Mouse (Mus musculus): ENCODE measurements at regions not wholly inside any gene's neighbourhood (a gene's known extent, or its start where the extent isn't known, plus 50 kb on each side); places are given as distances from the start of the nearest gene placed in this dataset.
A peak's percentile ranks its signal among the peaks of the same experiment; 100 is the strongest.

DNA sequence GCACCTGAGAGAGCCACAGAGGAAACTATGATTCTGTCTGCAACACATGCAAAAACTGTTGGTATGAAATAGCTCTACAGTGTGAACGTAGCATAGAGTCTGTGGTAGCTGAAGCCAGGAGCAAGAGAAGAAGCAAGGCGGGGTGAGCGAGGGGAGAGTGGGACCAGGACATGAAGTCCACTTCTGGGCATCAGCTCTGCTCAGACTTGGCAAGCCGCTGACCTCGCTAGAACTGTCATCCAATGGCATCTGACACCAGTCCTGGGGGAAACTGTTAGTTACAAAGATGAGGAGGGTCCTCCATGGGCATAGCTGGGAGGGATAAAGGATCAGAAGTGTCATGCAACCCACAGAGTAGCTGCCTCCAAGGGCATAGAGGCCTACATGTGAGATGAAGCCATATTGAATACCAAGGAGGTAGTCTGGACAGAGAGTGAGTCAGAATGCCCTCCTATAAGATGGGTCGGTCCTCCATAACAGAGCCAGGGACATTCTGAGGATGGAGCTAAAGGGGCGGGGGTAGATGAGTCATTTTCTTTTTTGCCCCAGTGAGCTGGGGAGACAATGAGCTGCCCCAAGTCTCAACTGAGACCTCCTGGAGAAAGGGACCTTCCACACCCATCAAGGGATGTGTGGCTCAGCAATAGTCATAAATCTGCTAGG, 102.0 kb downstream of the 1810010D01Rik start:
- DNase-seq (ENCODE audit: low spot score in 2 of 2), result no peak

DNA sequence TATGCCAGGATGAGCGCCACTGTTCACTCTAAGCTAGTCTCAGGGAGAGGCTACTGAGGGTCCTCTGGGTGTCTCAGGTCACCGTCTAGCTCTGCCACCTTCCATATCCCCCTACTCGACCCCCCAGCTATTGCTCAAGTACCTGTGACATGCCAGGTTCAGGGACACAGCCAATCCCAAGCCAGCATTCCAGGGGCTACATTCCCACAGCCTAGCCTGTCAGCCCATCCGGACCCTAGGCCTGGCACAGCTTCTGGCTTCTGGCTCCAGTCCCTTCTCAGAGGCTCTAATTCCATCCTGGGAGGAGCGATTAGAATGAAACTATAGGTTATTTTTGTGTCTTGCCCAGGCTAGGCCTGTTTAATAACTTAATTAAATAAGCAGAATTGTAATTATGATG, 105.2 kb downstream of the 1810010D01Rik start:
- no peak for DNase-seq (ENCODE audit: low spot score in 2 of 2)

DNA sequence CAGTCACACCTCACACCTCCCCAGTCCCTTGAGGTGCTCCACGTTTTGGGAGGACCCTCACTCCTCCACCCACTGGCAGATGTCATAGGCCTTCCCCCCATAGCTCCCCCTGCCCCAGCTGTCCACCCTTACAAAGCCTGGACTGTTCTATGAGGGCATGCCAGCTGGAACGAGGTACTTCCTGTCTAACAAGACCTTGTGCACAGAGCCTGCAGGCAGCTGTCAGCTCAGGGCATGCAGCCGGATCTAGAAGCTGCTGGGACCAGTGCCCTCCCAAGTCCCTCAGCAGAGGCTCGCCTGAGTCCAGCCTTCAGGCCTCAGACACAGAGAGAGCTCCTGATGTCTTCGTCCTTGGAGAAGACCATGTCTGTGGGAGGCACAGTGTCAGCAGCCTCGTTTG, 105.7 kb downstream of the 1810010D01Rik start:
- no peak for DNase-seq (ENCODE audit: low spot score in 2 of 2)

DNA sequence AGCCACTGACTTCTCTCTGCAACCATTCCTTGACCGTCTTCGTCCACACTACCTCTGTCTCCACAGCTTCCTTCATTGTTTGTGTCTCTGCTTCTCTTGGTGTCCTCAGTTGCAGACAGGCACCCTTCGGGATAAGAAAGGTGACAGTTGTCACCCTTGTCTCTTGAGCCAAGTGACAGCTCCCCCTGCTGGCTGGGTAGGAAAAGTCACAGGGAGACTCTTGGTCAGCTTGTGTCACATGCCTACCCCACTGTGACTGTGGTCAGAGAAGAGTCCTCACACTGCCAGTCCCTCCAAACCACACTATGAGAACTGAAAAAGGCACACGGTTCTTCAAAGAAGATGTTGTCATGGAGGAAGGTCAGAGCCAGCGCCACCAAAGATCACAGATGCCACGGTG, 109.6 kb downstream of the 1810010D01Rik start:
- DNase-seq (ENCODE audit: low spot score in 2 of 2), result peak; percentile 7 to 27

- DNase-seq (ENCODE audit: low spot score in 2 of 2), result no peak
Observed at GRCm38 (mm10) chr7:145094134-145094526, 113.8 kb downstream of the 1810010D01Rik start.

DNA sequence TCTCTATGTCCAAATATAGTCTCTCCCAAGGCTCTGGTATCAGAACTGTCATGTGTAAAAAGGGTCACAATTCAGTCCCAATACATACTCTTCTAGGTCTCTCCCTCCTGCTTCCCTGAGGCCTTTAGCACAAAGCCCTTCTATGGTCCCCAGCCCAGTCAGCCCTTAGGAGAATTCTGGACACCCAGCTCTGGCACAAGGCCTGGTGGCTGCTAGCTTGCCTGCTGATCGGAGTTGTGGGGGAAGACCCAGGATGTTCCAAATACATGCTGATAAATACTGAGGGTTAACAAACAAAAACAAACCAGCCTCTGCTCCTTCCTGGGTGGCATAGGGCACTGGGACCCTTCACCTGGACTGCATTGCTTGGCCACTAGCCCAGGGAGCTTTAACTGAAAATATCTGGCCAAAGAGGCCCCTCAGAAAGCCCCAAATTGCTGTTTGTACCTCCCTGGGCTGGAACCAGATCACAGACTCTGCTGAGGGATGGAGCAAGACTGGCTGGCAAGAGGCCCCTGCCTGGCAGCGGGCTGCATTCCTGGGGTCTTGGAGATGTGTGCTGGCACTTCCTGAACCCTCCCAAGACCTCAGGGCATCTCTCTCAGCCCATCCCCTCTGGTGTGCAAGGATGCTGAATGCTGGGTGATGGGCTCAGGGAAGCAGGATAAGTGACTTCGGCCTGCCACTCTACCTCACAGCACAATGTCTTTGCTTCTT, 114.3 kb downstream of the 1810010D01Rik start:
- DNase-seq (ENCODE audit: low spot score in 2 of 2), result no peak

DNA sequence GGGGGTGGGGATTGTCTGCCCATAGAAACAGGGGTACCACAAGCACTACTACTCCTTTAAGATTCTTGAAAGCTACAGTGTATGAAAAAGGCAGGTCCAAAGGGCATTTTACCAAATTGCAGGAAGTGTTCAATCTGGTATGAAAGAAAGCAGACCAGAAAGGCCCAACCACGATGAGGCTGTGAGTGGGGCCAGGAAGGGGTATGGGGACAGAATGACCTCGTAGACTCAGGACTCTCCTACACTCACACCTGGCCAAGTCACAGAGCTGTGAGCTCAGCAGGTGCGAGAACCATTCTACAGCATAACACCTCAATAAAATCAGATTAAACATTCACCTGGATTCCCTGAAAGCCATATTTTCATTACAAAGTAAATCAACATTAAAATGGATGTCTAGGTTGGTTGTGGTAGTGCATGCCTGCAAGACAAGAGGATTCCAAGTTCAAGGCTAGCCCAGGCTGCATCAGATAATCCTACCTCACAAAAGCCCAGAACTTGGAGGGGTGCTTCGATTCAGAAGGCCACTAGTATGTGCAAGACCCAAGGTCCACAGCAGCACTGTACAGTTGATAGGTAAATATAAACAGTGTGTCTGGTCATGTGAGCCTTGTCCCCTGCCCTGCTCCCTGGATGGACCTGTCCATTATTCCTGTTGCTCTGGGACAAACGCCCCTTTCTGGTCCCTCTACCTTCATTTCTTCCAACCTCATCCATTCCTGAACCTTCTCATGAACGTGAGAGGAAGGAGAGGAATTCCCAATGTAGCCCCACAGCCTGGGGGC, 115.3 kb downstream of the 1810010D01Rik start:
- DNase-seq (ENCODE audit: low spot score in 2 of 2), result no peak

GRCm38 (mm10) chr7:145090849-145091248, 117.1 kb downstream of the 1810010D01Rik start:
- DNase-seq (ENCODE audit: low spot score in 2 of 2), result no peak

DNA sequence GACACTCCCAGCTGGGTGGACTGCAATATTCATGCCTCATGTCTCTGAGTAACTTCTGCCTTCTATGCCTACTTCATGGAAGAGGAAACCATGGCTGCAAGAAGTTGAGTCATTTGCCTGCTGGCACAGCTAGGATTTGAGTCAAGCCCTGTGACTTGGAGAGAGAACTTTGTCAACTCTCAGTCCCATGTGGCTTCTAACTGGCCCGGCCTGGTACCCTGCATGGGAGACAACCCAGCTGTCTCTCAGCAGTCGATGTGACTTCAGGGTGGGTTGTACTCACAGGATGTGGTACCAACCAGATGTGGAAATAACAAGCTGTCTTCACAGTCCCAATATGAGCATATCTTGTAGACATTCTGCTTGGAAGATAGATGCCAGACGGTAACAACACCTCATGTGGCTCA, 118.6 kb downstream of the 1810010D01Rik start:
- no peak for DNase-seq (ENCODE audit: low spot score in 2 of 2)

GRCm38 (mm10) chr7:145088655-145089054, 119.3 kb downstream of the 1810010D01Rik start:
- no peak for DNase-seq (ENCODE audit: low spot score in 2 of 2)

- DNase-seq (ENCODE audit: low spot score in 2 of 2), result no peak
Observed at GRCm38 (mm10) chr7:145087790-145088189, 120.1 kb downstream of the 1810010D01Rik start.

DNA sequence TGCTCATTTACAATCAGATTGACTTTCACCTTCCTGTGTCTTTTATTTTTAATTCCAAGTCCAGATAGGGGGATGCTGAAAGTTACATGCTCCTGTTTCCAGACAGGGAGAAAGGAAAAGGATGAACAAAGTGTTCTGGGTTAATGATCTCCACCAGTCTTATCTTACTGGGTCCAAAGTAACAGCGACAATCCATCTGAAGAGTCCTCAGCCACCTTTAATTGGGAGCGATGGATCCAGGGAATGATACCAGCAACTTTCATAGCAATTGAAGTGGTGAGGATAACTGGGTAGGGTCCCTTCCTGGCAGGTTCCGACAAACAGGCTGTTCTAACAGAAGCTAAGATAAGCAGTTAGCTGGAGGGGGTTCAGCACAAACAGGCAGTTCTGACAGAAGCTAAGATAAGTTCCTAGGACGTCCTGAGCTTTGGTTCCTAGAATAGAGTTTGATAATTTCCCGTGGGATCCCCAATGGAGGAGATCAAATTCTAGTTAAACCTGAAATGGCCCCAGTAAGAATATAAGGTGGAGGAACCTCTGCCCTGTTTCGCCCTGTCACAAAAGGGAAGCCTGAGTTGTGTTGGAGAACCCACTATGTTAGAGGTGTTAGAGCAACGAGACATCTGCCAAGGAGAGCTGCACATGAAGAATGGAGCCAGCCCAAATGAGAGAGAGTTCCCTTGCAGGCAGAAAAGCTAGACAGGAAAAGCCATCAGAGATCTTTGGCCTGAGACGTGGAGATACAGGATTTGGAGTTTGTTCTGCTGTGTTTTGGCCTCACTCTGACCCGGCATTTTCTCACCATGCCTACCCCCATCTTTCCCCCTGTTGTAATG, 124.8 kb downstream of the 1810010D01Rik start:
- DNase-seq (ENCODE audit: low spot score in 2 of 2), result no peak

GRCm38 (mm10) chr7:145071996-145072790, 132.5 kb upstream of the Ccnd1 start:
- DNase-seq (ENCODE audit: low spot score in 2 of 2), result no peak

DNA sequence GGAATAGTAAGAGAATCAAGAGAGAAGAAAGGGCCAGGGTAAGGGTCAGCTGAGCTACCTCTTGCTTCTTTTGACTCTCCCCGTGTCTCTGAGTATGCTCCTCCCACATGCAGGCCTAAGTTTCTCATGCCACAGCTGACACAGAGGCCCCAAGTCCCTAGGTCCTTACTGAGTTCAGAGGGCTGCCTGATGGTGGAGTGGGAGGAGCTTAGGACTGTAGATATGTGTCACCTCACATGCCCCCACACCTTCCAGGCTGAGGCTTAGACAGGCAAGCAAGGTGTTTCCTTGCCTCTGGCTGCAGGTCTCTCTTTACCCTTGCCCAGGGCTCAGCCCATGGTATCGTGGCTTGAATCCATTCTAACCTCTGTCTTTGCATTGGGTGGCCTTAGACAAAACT, 131.8 kb upstream of the Ccnd1 start:
- no peak for DNase-seq (ENCODE audit: low spot score in 2 of 2)

DNA sequence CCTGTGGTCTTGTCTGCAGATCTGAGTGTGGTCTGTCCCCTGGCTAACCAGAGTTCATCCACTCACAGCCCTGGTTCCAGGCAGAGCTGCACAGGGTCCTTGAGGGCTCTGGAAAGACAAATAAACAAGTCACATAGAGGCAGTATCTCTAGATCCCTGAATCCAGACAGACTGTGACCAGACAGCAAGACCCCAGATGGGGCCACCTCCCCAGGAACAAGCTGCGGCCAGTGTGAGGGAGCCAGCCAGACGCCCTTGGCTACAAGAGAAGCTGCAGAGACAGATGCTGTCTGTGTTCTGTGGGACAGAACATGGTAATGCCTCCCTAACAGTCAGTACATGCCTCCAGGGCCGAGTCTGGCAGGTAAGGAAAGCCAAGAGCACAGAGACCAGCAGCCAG, 127.6 kb upstream of the Ccnd1 start:
- no peak for DNase-seq (ENCODE audit: low spot score in 2 of 2)

DNA sequence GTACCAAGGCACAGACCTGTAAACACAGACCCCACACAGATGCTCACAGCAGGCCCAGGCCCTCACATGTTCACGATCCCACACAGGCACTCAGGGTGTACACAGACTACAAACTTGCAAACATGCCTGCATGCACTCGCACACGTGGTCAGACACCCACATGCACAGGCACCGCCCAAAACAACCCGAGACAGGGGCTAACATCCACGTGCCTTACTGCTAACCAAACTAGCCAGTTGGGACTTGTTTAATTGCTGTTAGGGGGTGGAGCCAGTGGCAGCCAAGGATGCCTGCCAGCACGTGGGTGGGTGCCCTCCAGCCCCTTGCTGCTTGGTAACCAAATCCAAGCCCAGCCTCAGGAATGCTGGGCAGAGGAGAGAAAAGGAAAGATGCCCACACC, 116.6 kb upstream of the Ccnd1 start:
- peak; percentile 22 to 27 for DNase-seq (ENCODE audit: low spot score in 2 of 2)

DNA sequence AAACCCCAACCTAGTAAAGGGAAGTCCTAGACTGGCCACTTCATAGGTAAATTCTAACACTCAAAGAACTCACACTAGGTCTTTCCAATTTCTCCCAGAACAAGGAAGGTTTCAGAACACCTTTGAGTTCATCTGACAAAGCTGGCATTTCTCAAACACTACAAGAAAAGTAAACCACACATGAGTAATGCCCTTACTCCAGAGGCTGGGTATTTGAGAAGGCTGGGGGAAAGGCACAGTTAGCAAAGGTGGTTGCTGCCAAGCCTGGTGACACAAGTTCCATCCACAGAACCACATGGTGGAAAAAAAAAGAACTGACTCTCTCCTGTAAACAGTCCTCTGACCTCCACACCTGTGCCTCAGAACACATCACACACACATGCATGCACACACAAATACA, 111.9 kb upstream of the Ccnd1 start:
- DNase-seq (ENCODE audit: low spot score in 2 of 2), result no peak

DNA sequence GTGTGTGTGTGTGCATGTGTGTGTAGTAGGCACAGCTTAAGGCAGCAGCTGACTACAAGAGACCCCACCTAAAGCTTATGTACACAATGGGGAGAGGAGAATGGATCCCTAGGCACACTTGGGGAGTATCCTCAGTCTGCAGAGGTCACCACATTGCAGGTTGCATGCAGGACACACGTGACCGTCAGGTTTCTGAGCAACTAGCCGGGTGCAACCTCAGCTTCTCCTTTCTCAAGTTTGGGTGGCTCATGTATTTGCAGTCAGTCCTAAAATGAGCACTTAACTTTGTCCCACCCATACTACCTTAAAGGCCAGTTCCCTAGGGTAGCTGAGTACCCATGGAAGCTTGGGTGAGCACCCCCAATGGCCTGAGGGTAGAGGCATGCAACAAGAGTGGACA, 111.0 kb upstream of the Ccnd1 start:
- no peak for DNase-seq (ENCODE audit: low spot score in 2 of 2)

DNA sequence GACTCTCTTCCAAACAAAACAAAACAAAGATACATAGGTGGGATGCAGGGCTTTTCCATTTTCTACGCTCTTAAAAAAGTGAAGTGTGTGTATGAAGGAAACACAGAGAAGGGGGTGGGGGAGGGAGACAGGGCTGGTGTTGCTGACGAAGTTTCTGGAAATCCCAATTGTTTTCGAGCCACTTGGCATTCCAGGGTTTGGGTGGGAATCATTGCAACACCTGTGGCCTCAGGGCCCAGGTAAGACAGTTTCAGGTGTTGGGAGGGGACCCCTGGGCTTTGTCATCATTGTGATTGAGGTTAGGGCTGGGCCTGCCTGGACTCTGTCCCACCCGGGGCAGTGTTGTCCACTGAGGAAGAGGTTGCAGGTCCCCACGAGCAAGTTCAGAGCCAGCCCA, 108.8 kb upstream of the Ccnd1 start:
- no peak for DNase-seq (ENCODE audit: low spot score in 2 of 2)

DNA sequence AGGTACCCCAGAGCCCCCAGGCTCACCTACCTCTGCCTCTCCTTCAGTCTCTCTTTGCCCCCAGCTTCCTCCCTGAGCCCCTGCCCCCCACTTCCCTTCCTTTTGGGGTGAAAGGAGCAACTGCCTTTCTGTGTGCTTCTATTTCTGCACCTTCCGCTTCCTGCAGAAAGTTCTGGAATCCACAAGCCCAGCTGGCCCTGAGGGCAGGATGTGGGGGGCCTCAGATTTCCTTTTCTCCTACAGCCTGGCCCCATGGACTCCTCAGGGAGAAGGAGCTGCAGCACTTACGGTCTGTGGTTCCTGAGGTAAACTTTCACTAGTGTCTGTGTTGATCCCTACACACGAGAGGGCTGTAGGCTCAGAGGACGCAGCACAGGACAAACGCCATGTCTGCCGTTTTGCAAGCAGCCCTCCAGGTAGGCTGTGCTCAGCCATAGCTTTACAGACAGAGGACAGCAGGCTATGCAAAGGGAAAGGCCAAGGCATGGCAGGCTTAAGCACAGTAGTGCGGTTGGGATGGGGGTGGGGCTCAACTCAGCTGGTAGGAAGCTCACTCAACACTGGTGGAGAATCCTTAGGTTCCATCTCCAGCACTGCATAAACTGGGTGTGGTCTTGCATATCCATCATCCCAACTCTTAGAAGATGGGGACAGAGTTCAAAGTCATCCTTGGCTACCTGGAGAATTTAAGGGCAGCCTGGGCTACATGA, 108.2 kb upstream of the Ccnd1 start:
- no peak for DNase-seq (ENCODE audit: low spot score in 2 of 2)

All from urinary bladder, postnatal 36 days (tissue).